Mouse (Mus musculus) central nervous system, embryonic 14 days (tissue): ENCODE results near the gene Gsdma2. TPM values are rescaled to one million over a fixed set of nuclear protein-coding genes. Genes with fewer than 3 reads are reported as not detected.

Source experiments
- polyA plus RNA-seq: library from polyadenylated mRNA; depleted of rRNA; stranded (reverse); fragments of >200 nt; gene quantifications from 2 replicates; pipeline ENCODE4 v1.2.3, GENCODE M21; 2012; rRNA removed

Gsdma2 gene
- polyA plus RNA-seq = 0.04 TPM in 1 of 2 replicates, not detected in the other

DNA sequence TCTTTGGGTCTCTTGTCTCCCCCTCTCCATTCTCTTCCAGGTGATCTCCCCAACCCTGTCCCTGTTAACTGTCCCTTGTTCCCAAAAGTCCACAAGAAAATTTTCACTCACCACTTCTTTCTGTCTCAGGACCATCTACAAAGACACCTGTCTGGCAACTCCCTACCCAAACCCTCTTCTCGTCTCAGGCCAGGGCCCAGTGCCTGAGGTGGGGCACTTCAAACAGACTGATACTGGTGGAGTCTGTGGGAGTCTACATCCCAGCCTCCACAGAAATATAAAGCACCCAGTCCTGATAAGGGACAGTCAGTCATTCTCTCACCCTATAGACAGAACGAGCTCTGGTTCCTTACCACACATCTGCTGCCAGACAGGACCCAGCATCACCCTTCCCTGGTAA, at the start of gene Gsdma2:
Gene Gsdma2 (plus strand): TSS at position 301 of the 400 bp plus-strand sequence.

DNA sequence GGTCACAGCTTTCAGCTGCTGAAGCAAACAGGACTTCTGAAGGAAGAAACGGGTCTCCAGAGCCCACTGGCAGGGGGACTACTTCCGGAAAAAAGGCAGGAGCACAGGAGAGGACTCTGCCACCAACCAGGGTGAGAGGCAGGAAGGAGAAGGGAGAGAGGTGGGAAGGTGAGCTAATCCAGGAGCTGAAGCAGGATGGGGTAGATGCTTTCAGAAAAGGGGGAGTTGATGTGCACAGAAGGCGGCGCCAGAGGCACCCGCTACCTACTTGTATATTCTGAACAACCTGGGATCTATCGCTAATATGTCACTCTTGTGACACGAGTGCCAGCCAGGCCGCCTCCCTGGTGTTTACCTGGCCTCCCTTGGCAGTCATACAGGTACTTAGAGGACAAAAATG, 48.6 kb upstream of the Gsdma2 start, which contains the start of gene Lrrc3c:
Gene Lrrc3c (plus strand): TSS at position 301 of the 400 bp plus-strand sequence.

DNA sequence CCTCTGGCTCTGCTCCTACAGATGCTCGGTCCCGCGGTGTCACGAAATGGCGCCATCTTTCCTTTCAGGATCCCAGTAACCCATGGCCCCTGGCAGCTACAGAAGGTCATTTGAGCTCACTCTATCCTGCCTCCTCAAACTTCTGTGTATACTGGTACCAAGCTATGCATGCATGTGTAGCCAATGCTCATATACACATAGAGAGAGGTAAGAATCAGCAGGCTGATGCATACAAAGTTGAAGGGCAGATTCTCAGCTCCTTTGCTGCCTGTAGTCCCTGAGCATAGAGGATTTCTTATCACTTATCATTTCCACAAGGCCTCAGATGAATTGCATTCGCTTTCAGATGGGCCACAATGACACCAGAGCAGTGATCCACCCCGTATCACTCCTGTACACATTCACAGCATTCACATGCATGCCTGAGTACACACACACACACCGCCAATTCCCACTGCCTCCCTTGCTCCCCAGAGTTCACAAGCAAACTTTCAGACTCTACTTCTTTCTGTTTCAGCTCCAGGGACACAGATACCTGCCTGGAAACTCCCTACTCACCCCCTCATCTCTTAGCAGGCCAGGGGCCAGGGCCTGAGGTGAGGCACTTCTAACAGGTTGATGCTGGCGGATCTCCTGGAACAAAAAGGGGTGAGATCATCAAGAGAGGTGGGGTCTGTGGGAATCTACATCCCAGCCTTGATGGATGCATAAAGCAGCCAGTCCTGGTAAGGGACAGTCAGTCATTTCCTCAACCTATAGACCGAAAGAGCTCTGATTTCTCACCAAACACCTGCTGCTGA, 20.7 kb upstream of the Gsdma2 start, which contains the start of the genes Gm12355 and Gsdma3:
Gene Gm12355 (minus strand): TSS at position 51 of the 800 bp plus-strand sequence.
Gene Gsdma3 (plus strand): TSS at position 750 of the 800 bp plus-strand sequence.

DNA sequence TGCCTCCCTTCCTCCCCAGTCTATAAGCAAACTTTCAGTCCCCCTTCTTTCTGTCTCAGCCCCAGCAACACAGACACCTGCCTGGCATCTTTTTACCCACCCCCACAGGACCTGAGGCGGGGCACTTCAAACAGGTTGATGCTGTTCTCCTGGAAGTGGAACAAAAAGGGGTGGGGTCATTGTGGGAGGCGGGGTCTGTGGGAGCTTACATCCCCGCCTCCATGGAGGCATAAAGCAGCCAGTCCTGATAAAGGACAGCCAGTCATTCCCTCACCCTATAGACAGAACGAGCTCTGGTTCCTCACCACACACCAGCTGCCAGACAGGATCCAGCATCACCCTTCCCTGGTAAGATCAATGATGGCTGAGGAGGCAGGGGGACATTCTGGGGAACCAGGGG, 17.5 kb downstream of the Gsdma2 start, which contains the start of gene Gsdma:
Gene Gsdma (plus strand): TSS at position 261 of the 400 bp plus-strand sequence.

DNA sequence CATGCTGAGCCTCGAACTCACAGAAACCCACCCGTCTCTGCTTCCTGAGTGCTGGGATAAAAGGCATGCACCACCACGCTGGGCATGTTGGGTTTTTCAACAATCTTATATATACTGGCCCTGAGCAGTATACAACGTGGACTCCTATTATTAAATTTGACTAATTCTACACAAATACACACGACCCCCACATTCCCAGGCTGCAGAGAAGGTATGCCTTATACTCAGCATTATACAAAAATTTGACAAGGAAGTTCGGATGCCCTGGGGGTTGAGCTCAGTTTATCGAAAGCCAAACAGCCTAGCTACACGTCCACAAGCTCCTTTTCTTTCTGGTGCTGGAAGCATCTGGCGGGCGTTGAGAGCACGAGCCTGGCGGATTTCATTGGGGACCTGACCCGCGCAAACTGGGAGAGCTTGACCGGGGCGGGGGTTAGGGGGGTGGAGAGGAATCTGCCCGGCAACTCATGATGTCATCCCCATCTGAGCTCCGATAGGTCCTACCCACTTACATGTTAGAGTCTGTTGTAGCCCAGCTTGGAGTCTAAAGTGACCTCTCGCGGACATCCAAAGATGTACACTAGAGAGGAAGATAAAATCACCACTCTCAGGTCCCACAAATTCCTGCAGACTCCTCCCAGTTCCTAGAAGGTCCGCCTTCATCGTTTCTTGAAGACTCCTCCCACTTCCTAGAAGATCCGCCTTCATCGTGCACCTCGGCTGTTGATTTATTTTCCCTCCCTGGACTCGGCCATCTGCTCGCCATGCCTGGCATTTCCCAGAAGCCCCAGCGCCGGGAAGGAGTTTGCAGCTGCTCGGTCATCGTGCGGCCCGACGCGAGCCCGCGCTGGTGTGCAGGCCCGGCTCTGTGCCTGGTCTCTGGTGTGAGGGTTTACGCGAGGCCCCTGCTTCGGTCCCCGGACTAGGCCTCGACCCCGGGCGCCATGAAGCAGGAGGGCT, 35.5 kb downstream of the Gsdma2 start, which contains the start of gene Psmd3:
Gene Psmd3 (plus strand): TSS at position 769 of the 960 bp plus-strand sequence.

GRCm38 (mm10) chr11:98701213-98701670, 54.7 kb downstream of the Gsdma2 start, which contains the start of gene Csf3:
Gene Csf3, plus strand, starts transcription at chr11:98701263.

Other genes starting within 250 kb of the Gsdma2 start
- gene Pgap3, start 246.3 kb upstream of the Gsdma2 start, polyA plus RNA-seq = 11.9 and 12.1 TPM in 2 replicates
- gene Erbb2, start 234.3 kb upstream of the Gsdma2 start, polyA plus RNA-seq = 7.7 and 14.8 TPM in 2 replicates
- gene Mien1, start 207.8 kb upstream of the Gsdma2 start, polyA plus RNA-seq = 140 and 174 TPM in 2 replicates
- 0.49 and 2.8 TPM in 2 replicates for gene Grb7, start 200.4 kb upstream of the Gsdma2 start, polyA plus RNA-seq
- gene Ikzf3, start 100.7 kb upstream of the Gsdma2 start, polyA plus RNA-seq = 0.30 TPM in 1 of 2 replicates, not detected in the other
- gene Zpbp2, start 95.7 kb upstream of the Gsdma2 start, polyA plus RNA-seq = 0.10 and 0.19 TPM in 2 replicates
- gene Ormdl3, start 59.4 kb upstream of the Gsdma2 start, polyA plus RNA-seq = 86.2 and 88.2 TPM in 2 replicates
- not detected in 2 replicates for gene Lrrc3c, start 48.5 kb upstream of the Gsdma2 start, polyA plus RNA-seq
- gene Gm12355, start 21.1 kb upstream of the Gsdma2 start, polyA plus RNA-seq = 0.29 and 0.43 TPM in 2 replicates
- not detected in 2 replicates for gene Gsdma3, start 20.4 kb upstream of the Gsdma2 start, polyA plus RNA-seq
- not detected in 2 replicates for gene Gsdma, start 17.6 kb downstream of the Gsdma2 start, polyA plus RNA-seq
- gene Psmd3, start 35.8 kb downstream of the Gsdma2 start, polyA plus RNA-seq = 191 and 196 TPM in 2 replicates
- gene Csf3, start 54.5 kb downstream of the Gsdma2 start, polyA plus RNA-seq = 0.08 TPM in 1 of 2 replicates, not detected in the other
- gene Med24, start 82.7 kb downstream of the Gsdma2 start, polyA plus RNA-seq = 140 and 153 TPM in 2 replicates
- gene Thra, start 93.9 kb downstream of the Gsdma2 start, polyA plus RNA-seq = 555 and 616 TPM in 2 replicates
- 2.9 and 3.1 TPM in 2 replicates for gene Nr1d1, start 128.6 kb downstream of the Gsdma2 start, polyA plus RNA-seq
- gene Msl1, start 148.8 kb downstream of the Gsdma2 start, polyA plus RNA-seq = 108 and 118 TPM in 2 replicates
- gene Casc3, start 158.1 kb downstream of the Gsdma2 start, polyA plus RNA-seq = 74.2 and 75.0 TPM in 2 replicates
- gene Rapgefl1, start 190.0 kb downstream of the Gsdma2 start, polyA plus RNA-seq = 19.3 and 26.6 TPM in 2 replicates
- 11.4 and 11.6 TPM in 2 replicates for gene Wipf2, start 216.9 kb downstream of the Gsdma2 start, polyA plus RNA-seq